In the genomic region with DNA sequence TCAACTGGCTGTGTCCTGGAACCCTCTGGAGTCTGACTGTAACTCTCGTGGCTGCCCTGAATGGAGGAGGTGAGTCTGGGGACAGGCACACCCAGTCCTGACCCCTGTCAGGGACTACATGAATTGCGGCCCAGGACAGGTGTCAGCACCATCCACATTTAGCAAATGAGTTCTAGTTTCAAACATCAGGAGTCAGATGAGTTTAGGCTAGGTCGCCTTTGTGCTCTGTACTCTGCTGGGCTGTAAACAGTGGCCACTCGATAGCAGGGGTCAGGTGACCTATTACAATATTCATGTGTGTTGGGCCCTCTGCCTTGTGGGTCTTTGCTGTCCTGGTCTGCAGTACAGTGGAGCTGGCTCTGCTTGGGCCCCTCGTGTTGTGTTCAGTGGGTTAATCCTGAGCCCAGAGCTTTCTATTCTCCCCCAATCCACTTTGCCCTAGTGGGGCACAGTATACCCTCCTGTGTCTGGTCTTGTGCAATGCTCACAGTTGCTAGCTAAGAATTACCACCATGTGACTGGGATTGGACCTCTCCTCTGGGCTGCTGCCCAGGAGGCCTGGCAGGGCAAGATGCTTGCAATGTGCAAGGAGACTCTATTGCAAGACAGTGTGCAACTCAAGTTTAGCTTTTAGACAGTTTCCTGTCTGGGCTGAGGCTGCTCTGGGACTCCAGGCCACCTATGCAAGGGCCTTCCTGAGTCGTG, we compare ENCODE assay signal across 10 mouse cellular contexts. TPM values are rescaled to one million over a fixed set of nuclear protein-coding genes. Genes with fewer than 3 reads are reported as not detected.
A peak's percentile ranks its signal among the peaks of the same experiment; 100 is the strongest.
DNase-seq lines count a peak whose midpoint lies in the region; ATAC-seq lines count a peak whose summit lies in the region.
"Had no signal": no experiment of that assay in that cellular context is flagged by ENCODE, and none has a peak within 500 bp of the region (broad histone marks: within the 10 kb centered on the region; RNA-seq: fewer than 3 reads in every experiment).

No protein-coding gene starts in this region.

- DNase-seq in gastrocnemius, adult 18-20 months (ENCODE audit: low spot score), result peak; percentile 82
- no peak for DNase-seq in gastrocnemius, postnatal 4 days (ENCODE audit: low spot score in 2 of 2)
- peak; percentile 17 for DNase-seq in MN1 (ENCODE audit: low spot score)
- DNase-seq in testis, postnatal 10 days (ENCODE audit: low spot score), result no peak
- no peak for DNase-seq in layer of hippocampus, postnatal 25 days (ENCODE audit: extremely low spot score in 1 of 2, low spot score in 1 of 2)
- no peak for DNase-seq in retina, postnatal 1 day

- no peak overlapping the region for H3K27ac ChIP-seq in liver, embryonic 16.5 days (ENCODE audit: low read length)
- H3K27ac ChIP-seq: embryonic facial prominence, embryonic 15.5 days had no signal

- ATAC-seq in granulocyte monocyte progenitor cell, adult 5-6 weeks (replicated peaks; ENCODE audit: poor library complexity, severe bottlenecking), result peak; percentile 95
- peak; percentile 78 for ATAC-seq in liver, embryonic 16.5 days (ENCODE audit: low read depth)

- H3K9me3 ChIP-seq in liver, embryonic 16.5 days (replicated peaks; ENCODE audit: control insufficient read depth, low read length), result no peaks in the 10 kb centered on the region
- H3K9me3 ChIP-seq: embryonic facial prominence, embryonic 15.5 days had no signal

- H3K4me2 ChIP-seq in liver, embryonic 16.5 days (ENCODE audit: low read depth, low read length), result no peak overlapping the region
- H3K4me2 ChIP-seq: embryonic facial prominence, embryonic 15.5 days had no signal

- H3K36me3 ChIP-seq in liver, embryonic 16.5 days (ENCODE audit: control insufficient read depth, insufficient read depth), result no peaks in the 10 kb centered on the region
- H3K36me3 ChIP-seq: embryonic facial prominence, embryonic 15.5 days had no signal

- peaks cover 2% of the 10 kb centered on the region for H3K4me1 ChIP-seq in liver, embryonic 16.5 days (ENCODE audit: control insufficient read depth, low read depth, low read length)
- H3K4me1 ChIP-seq: embryonic facial prominence, embryonic 15.5 days had no signal

- no peaks in the 10 kb centered on the region for H3K27me3 ChIP-seq in liver, embryonic 16.5 days (ENCODE audit: control insufficient read depth, insufficient read depth, low read depth, low read length)
- H3K27me3 ChIP-seq: embryonic facial prominence, embryonic 15.5 days had no signal

- H3K9ac ChIP-seq in liver, embryonic 16.5 days (ENCODE audit: low read depth, low read length), result no peak overlapping the region
- H3K9ac ChIP-seq: embryonic facial prominence, embryonic 15.5 days had no signal

- H3K4me3 ChIP-seq in liver, embryonic 16.5 days (ENCODE audit: low read depth, low read length), result no peak overlapping the region
- H3K4me3 ChIP-seq: embryonic facial prominence, embryonic 15.5 days had no signal

- 47% methylated on average over 6 of the region's 6 CpGs for WGBS in liver, embryonic 16.5 days (ENCODE audit: insufficient replicate concordance)

RNA-seq across cellular contexts. Expression of gene Cryaa, which starts 25.8 kb away (rescaled TPM):
- total RNA-seq in gastrocnemius, adult 18-20 months (2021), result not detected
- not detected for total RNA-seq in gastrocnemius, postnatal 4 days (2021)
- total RNA-seq in granulocyte monocyte progenitor cell, adult 5-6 weeks (2014; fragmentation: Nextera tagmentation), result not detected in 2 replicates
- total RNA-seq in granulocyte monocyte progenitor cell, adult 5-6 weeks (2017), result not detected in 2 replicates
- polyA plus RNA-seq in liver, embryonic 16.5 days (2015; fragmentation: Nextera tagmentation; extraction: Ambion mirVana), result not detected in 2 replicates
- total RNA-seq in layer of hippocampus, postnatal 25 days (2021), result under 1 TPM in 1 of 2 experiments, not detected in 1; 0.31 TPM
- polyA plus RNA-seq: gonadal fat pad, adult 2 months had no signal

RNA-seq across cellular contexts. Expression of gene U2af1, which starts 44.7 kb away (rescaled TPM):
- 10 to 100 TPM; 62.1 to 62.7 TPM for total RNA-seq in gastrocnemius, adult 18-20 months (2021)
- total RNA-seq in gastrocnemius, postnatal 4 days (2021), result 100 to 1,000 TPM; 154 to 181 TPM
- 116 and 155 TPM in 2 replicates for total RNA-seq in granulocyte monocyte progenitor cell, adult 5-6 weeks (2014; fragmentation: Nextera tagmentation)
- total RNA-seq in granulocyte monocyte progenitor cell, adult 5-6 weeks (2017), result 250 and 287 TPM in 2 replicates
- 126 and 129 TPM in 2 replicates for polyA plus RNA-seq in liver, embryonic 16.5 days (2015; fragmentation: Nextera tagmentation; extraction: Ambion mirVana)
- 100 to 1,000 TPM; 121 to 128 TPM for total RNA-seq in layer of hippocampus, postnatal 25 days (2021)

Comparison
In these comparisons a context has a peak if more than half of its experiments do, and no peak if none do; other contexts are left out.
1. DNase-seq: peak in gastrocnemius, adult 18-20 months (single experiment) and MN1 (single experiment); none in gastrocnemius, postnatal 4 days (0 of 2), testis, postnatal 10 days (single experiment), layer of hippocampus, postnatal 25 days (0 of 2) and retina, postnatal 1 day (single experiment).